Mouse (Mus musculus): ENCODE data around the gene Cpeb3.
A peak's percentile ranks its signal among the peaks of the same experiment; 100 is the strongest.
"Not testable (repeated sequence)": the region's sequence is repeated elsewhere in the genome, so short reads cannot be mapped to it uniquely, and the experiment has no call there.

Gene Cpeb3

DNA sequence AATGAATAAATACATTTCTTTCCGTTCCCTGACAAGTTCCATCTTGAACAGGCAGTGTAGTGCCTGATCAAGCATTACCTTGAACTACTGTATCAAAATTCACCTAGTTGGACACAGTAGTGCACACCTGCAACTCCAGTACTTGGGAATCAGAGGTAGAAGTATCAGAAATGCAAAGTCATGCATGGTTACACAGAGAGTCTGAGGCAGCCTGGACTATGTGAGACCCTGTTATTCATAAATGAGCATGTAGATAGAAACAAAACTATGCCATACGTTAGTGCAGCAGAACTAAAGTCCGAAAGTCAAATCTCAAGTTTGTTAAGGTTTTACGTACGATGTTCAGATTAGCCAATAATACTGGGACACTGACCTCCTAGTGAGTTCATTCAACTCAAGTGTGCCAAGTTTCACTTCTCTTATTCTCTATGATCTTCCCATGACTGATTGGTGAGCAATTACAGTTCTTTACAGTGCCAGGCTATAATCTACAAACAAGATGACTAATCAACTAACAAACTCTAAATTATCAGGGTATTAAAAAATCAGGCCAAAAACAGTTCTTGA, 51.5 kb downstream of the Cpeb3 start:
- DNase-seq (ENCODE audit: low read depth, low spot score), result no peak

DNA sequence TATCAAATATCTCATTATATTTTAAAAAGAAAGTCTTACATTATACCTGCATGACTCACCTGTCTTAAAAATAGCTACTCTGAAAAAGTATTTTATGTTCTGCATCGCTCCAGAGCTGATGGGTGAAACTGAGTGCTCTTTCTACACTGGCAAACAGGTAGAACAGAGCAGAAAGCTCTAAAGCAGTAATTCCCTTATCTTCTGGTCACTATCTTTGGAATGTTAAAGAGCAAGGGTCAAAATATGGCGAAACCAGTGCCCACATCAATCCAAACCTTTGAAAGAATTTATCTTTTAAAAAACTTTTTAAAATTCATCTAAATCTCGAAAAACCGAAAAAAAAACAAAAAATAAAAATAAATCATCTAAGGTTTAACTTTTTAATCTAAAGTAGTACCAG, 52.4 kb downstream of the Cpeb3 start:
- DNase-seq (ENCODE audit: low read depth, low spot score), result no peak

DNA sequence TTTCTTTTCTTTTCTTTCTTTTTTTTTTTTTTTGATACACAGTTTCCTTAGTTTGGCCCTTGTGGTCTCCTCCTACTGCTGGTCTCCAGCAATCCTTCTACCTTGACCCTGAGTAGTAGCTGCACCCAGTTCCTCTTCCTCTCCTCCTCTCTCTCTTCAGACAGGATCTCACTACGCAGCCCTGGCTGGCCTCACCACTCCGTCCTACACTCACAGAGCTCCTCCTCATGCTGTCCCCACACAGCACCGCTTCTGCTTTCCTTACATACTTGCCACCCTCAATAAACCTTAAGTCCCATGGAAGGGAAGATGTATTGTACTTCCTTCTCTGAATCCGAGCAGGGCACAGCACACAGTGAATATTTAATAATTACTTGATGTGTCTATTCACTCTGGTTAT, 61.3 kb downstream of the Cpeb3 start:
- DNase-seq (ENCODE audit: low read depth, low spot score), result no peak

DNA sequence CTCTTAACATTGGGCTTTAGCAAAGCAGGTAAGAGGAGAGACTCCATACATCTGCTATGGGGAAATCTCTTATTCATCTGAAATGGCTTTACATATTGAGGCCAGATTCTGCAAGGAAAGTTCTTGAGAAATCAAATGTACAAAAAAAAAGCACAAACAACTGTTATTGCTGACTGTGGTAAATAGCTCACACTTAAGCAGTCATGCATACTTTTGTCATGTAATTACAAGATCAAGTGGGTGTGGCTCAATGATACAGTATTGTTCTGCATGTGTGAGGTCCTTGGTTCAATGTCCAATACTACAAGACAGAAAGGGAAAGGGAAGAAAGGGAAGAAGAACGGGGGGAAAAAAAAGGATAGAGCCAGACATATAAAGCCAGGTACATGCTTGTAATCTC, 62.6 kb downstream of the Cpeb3 start:
- DNase-seq (ENCODE audit: low read depth, low spot score), result peak; percentile 40

DNA sequence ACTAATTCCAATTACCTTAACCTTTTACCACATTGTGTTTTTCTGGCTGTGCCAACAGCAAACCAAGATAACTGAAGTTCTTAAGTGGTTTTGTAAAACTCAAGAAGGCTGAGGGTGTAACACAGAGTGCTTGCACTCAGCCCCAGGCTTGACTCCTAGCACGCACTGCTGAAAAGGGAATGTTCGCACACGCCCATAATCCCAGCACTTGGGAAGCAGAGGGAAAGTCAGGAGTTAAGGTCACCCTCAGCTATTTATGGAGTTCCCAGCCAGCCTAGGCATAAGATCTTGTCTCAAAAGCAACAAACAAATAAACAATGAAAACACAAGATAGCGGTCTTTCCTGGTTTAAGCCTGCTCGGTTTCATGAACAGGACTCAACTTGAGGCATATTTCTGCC, 63.0 kb downstream of the Cpeb3 start:
- DNase-seq (ENCODE audit: low read depth, low spot score), result peak; percentile 50

DNA sequence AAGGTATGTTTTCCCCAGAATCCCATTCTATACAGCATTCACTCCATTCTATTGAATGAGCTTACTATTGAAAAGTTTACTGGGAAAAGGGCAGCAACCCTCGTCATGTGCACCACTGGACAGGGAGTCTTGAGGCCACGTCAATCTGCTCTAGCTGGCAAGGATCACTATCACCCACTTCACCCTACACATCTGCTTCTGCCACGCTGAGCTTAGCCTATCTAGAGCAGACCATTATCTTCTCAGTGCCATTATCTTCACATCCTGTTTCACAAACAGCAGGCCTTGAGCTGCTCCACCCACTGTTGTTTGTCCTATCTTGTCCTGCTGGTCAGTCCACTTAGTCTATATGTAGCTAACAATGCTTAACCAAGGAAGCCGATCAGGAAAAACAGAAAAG, 66.8 kb downstream of the Cpeb3 start:
- no peak for DNase-seq (ENCODE audit: low read depth, low spot score)

DNA sequence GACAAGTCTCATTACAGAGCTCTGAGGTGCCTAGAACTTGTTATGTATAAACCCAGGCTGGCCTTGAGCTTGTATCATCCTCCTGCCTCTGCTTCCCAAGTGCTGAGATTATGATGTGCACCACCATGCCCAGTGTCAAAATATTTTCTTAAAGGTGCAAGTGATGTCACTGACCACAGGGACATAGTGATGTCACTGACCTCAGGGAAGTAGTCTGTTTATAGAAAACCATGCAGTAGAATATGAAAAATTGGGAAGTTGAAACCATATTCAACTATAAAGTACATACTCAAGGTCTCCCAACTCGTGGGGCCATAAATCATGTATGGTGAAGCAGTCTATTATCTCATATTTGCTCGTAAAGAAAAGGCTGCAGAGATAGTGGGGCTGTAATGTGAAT, 71.3 kb downstream of the Cpeb3 start:
- no peak for DNase-seq (ENCODE audit: low read depth, low spot score)

DNA sequence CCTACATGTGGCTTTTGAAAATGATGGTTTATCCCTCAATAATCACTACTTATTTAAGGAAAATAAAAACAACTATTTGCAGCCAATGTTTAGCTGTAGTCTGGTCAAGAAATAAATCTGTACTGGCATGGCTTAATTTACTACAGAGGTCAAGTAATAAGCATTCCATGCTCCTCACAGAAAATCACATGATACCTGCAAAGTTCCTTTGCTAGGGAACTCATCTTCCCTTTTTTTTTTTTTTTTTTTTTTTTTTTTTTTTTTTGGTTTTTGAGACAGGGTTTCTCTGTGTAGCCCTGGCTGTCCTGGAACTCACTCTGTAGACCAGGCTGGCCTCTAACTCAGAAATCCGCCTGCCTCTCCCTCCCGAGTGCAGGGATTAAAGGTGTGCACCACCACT, 72.9 kb downstream of the Cpeb3 start:
- not testable (repeated sequence) for DNase-seq (ENCODE audit: low read depth, low spot score)

DNA sequence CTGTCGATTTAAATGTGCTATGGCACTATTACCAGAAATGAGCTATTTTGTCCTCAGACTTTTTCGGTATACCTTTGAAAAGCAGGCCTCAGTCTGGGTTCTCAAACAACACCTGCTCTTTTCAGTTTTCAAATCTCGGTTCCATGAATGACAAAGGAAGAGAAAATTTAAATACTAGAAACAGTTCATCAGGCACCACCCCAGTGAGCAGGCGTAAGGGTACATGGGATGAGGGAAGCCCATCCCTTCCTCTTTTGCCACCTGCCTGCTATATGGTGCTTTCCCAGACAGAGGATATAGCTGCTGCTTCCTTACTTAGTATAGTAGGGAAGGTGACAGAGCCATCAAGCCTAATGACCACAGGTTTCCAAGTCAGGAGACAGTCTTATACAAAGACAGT, 74.7 kb downstream of the Cpeb3 start:
- DNase-seq (ENCODE audit: low read depth, low spot score), result no peak

DNA sequence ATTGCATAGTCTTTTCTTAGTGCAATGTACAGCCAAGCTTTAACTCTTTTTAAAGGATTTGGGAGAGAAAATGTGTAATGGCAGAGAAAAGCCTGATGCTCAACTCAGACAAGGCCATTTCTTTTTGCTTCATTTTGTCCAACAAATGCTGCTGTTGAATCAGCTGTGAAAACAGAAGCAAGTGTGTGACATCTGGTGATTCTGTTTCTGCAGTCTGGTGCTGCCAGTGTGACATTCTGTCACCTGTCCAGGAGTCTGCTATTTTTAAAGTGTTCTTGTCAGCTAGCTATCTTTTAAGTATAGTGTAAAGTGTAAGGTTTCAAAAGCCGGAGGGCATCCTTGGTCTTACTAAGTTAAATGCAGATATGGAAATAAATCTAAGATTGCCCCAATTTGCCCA, 76.7 kb downstream of the Cpeb3 start:
- DNase-seq (ENCODE audit: low read depth, low spot score), result no peak

DNA sequence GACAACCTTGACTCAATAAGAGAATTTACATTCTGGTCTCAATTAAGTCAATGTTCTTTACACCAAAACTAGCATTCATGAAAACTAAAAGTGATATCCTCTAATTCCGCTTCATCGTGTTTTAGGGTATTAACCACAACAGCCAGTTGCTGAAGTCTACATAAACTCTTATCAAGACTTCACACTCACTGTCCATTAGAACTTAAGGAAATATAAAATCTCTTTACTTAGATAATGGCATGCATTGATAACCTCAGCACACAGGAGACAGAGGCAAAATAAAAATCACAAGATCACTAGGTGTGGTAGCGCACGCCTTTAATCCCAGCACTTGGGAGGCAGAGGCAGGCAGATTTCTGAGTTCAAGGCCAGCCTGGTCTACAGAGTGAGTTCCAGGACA, 79.9 kb downstream of the Cpeb3 start:
- no peak for DNase-seq (ENCODE audit: low read depth, low spot score)

DNA sequence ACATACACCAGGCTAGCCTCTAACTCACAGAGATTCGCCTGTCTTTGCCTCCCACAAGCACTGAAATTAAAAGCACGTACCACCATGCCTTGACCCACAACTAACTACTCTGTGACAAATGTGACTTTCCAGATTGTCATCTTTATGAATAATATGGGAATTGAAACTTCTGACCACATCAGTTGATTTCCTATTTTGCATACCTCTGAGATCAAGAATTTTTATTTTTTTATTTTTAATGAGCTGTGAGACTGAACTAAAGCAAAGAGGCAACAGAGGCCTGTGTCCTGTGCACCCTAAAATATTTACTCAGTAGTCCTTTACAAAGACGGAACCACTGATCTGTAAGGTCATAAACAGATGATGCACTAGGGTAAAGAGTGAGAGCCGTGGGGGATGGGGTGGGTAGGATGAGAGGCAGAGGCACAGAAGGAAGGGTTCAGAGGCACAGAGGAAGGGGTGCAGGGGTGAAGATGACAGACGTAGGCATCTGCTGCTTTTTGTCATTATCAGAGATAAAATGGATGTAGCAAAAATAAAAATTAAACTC, 81.3 kb downstream of the Cpeb3 start:
- no peak for DNase-seq (ENCODE audit: low read depth, low spot score)

DNA sequence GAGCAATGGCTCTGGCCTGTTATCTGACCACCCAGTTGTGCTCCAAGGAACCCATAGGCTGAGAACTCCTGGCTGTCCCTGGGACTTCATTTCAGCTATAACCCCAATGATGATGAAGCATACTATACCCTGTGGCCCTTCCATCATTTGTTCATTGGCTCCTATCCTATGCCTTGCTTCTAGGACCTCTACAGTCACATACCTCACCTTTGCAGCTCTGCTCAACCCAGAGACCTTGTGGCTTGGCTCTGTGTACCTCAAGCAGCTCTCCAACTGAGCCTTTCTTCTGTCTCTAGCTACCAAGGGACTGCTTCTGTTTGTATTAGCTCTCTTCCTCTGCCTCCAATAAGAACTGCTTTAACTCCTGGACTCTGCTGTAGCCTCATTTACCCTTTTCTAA, 83.4 kb downstream of the Cpeb3 start:
- no peak for DNase-seq (ENCODE audit: low read depth, low spot score)

DNA sequence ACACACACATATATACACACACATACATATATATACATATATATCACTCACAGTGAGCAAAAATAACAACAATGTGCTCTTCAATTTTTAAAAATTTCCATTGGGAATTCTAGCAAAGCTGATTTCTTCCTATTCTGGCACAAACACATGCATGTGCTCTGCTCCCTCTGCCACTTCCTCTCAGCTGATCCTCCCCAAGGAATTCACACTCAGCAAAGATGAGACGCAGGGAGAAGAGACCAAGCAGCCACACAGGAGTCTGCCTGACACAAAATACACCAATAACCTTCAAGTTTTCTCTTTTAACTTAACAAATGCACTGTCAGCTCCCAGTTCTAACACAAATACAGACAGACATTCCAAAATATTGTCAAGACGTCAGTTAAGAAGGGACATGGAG, 89.1 kb downstream of the Cpeb3 start:
- no peak for DNase-seq (ENCODE audit: low read depth, low spot score)

DNA sequence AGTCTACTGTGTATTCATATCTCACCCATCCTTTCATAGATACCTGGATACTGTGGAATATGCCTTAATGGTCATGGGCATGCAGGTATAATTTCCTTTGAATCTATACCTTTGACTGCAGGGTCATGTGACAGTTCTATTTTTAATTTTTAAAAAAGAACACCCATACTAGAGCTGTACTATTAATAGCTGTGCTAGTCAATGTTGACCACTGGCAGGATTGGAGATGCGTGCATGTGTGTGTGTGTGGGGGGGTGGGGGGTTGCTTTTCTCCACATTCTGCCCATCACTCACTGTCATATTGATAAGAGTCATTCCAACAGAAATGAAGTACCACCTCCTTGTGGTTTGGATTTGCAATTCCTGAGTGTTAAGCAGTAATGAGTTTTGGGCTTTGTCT, 92.6 kb downstream of the Cpeb3 start:
- DNase-seq (ENCODE audit: low read depth, low spot score), result no peak

DNA sequence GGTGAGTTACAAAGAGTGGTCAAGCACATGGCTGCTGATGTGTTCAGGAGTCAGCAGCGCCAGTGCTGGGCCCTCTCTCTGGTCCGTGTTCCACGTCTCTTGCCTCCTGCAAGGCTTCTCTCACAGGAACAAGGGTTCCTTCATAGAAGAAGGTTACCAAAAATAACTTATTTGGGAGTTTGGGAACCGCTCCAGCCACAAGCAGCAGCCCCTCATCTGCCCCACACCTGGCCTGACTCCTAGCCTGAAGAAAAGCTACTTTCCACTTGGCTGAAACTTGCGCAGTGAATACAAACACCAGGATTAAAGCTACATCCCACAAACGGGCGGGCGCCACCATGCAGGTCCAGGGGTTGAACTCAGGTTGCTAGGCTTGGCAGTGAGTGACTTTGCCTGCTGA, 93.0 kb downstream of the Cpeb3 start:
- no peak for DNase-seq (ENCODE audit: low read depth, low spot score)

DNA sequence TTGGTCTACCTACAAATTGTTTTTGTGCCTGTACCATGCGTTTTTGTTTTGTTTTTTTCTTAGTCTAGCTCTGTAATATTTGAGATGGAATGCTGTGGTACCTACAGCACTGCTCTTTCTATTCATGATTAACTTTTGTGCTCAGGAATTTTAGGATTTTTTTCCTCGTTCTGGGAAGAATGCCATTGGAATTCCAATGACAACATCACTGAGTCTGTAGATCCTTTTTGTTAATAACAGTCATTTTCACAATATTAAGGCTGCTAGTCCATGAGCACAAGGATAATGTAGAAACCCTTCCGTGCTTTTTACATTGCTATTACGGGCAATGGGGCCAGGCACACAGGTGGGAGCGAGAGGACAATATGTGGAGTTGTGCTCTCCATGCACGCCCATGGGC, 96.6 kb downstream of the Cpeb3 start:
- DNase-seq (ENCODE audit: low read depth, low spot score), result no peak

DNA sequence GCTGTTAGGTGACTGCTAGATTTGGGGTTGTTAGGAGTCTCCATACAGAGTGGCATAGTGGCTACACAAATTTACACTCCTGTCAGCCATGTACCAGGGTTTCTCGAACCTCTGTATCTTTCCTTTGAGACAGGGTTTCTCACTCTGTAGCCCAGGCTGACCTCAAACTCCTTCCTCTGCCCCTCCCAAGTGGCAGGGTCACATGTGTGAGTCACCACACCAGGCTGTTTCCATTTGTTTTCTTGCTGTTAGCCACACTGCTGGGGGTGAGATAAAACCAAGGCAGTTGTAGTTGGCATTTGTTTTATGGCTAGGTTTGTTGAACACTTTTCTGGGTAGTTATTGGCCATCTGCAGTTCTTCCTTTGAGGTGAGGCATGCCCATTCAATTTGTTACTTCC, 97.9 kb downstream of the Cpeb3 start:
- DNase-seq (ENCODE audit: low read depth, low spot score), result no peak

DNA sequence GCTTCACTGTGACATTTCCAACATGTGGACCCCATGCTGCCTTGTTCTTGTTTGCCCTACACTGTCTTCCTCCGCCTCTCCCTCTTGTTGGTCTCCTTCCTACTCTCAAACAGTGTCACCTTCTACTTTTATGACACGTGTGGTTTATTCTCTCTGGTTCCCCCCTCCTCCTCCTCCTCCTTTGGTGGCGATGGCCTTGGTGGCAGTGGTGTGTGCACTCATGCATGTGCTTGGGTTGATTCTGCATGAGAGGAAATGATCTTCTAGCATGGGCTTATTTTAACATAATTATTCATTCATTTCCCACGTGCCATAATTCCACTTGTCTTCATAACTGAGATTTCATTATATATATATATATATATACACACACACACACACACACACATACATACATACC, 98.5 kb downstream of the Cpeb3 start:
- no peak for DNase-seq (ENCODE audit: low read depth, low spot score)

DNA sequence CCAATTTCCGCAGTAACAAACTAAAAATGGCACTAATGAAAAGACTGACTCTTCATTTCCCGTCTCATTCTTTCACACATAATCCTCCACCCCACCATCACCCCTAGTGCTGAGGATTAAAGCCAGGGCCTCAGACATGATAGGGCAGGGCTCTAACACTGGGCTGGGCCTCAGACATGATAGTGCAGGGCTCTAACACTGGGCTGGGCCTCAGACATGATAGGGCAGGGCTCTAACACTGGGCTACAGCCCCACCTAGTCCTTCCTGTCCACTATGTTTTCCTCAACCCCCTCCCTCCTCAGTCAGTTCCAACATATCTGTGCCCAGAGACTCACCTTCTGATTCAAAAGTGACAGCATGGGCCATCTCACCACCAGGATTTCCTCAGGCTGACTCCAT, 107.7 kb downstream of the Cpeb3 start:
- DNase-seq (ENCODE audit: low read depth, low spot score), result no peak

DNA sequence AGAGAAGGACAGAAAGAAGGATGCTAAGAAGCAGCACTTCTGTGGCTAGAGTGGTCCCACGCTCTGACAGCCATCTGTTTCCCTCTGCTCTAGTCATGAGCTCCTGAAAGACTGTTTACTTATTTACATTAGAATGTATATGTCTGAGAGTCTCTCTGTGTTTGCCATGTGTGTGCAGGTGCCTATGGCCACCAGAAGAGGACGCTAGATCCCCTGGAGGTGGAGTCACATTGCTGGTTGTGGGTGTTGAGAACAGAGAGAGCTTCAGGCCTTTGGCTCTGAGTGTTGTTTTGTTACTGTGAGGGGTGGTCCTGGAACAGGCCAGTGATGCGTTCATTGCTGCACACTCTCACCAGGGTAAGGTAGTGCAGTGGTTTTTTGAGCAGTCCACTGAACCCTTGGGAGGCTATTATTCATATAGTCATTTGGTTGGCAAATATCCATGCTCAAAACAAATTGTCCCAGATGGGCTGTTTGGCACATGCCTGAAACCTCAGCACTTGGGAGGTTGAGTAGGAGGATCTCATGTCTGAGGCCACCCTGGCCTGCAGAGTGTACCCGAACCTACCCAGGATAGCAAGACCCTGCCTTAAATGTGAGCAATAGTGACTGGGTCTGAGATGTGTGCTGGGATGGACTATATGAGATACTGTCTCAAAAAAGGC, 112.6 kb downstream of the Cpeb3 start:
- DNase-seq (ENCODE audit: low read depth, low spot score), result peak; percentile 31

DNA sequence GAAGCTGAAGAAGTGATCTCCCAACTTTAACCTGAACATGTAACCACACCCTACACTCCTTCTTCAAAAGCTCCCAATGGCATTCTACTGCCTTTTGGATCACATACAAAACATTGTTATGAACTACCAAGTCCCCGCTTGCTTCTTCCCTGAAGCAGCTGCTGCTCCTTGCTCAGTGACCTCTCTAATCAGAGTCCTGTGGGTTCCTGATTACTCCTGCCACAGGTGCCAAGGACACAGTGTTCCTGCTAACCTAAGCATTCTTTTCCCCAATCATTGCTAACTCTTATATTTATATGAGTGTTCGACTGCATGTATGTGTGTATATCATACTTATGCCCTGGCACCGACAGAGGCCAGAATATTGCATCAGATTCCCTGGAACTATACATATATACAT, 115.2 kb downstream of the Cpeb3 start:
- no peak for DNase-seq (ENCODE audit: low read depth, low spot score)

DNA sequence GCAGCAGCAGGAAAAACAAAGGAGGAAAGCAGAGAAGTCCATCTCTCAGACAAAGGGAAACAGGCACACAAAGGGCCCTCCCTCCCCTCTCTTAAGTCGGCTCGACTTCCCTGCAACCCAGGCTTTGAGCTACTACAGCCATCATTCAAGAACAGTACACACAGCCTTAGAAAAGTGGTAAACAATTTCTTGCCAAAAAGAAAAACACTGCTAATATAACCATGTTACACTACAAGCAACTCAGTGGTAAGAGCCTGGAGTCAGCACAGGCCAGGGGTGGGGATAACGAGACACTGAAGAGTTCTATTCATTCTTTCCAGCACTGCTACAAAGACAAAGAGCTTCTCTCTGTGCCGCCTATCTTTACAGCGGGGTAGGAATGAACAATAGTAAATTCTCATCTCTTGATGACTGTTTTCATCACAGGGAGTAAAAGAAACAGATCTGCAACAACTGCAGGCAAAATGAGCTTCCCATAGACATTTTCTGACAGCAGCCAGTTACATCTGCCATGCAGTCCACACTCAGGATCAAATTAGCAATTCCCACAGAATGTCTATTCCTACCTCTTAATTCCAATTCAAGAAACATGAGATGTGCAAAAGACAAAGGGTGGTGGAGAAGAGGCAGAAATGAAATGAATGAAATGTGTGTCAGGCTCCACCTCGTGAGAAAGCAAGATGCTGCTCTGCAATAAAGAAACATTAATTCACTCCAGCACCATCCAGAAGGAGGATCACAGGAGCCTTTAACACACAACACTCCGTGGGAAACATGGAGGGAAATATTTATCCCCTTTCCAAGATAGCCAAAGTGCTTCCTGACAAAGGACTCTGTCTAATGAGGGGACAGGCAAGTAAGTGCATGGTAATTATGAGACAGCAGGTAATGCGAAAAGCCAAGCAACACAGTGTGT, 118.0 kb downstream of the Cpeb3 start:
- DNase-seq (ENCODE audit: low read depth, low spot score), result no peak

Measured in ES-CJ7 (cell line).